Mouse (Mus musculus): ENCODE results near the gene Dll3.

GRCm38 (mm10) chr7:28309737-28310136 lies 7.7 kb upstream of the Dll3 start:
- TF ChIP-seq CTCF (IDR thresholded peaks at IDR 0.05) (no peak), POLR2A (IDR thresholded peaks at IDR 0.05; ENCODE audit: insufficient read depth, low read depth, low read length) (no peak), EP300 (IDR thresholded peaks at IDR 0.05; ENCODE audit: insufficient read depth, low read depth, low read length) (no peak)
